Mouse (Mus musculus) testis, adult 2 months (tissue): ENCODE results near the gene Ak4.

Experiments
- CTCF ChIP-seq: fragments of 200-500 bp; IDR thresholded peaks from 2 replicates; pipeline ENCODE4 v1.5.1; 2012; ENCODE audit warnings: low read depth, mild to moderate bottlenecking, inconsistent platforms, low read length, moderate library complexity; ENCODE audit not compliant: control insufficient read depth, insufficient read depth, insufficient replicate concordance
- POLR2A ChIP-seq: fragments of 200-500 bp; IDR thresholded peaks from 2 replicates; pipeline ENCODE4 v1.6.1; 2012; ENCODE audit warnings: low read depth, mild to moderate bottlenecking, inconsistent platforms, low read length, moderate library complexity; ENCODE audit not compliant: control insufficient read depth

DNA sequence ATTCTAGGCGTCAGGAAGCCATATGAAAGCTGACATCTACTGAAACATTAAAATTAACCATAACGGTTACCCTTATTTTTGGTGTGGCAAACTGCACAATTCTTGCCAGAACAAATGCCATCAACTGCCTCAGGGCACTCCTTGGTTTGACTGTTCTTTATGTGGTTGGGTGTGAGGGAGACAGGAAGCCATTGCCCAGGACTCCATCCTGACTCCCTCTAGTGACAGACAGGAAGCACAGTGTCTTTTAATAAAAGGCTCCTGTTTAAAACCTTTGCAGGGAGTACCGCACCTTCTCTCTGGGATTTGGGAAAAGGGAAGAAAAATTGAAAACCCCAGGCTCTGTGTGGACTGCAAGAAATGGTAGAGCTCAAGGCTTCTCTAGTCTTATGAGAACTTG, 47.2 kb downstream of the Ak4 start:
- TF ChIP-seq CTCF (no peak), POLR2A (no peak)
